8 mouse cellular contexts compared by ENCODE assay signal in genomic region chr12:8498148-8498571, GRCm38 (mm10). TPM values are rescaled to one million over a fixed set of nuclear protein-coding genes. Genes with fewer than 3 reads are reported as not detected.
DNase-seq lines count a peak whose midpoint lies in the region; ATAC-seq and TF ChIP-seq lines count a peak whose summit lies in the region.

No protein-coding gene starts in this region.

- 26% methylated on average over 8 of the region's 8 CpGs for WGBS in forebrain, embryonic 10.5 days
- WGBS in intestine, embryonic 14.5 days: 17% methylated on average over 8 of the region's 8 CpGs
- WGBS in liver, embryonic 13.5 days (ENCODE audit: insufficient replicate concordance): 44% methylated on average over 8 of the region's 8 CpGs
- 25% methylated on average over 8 of the region's 8 CpGs for WGBS in stomach, embryonic 15.5 days

- H3K4me1 ChIP-seq in erythroblast, embryonic 14.5 days (ENCODE audit: control insufficient read depth): peaks cover 23% of the 10 kb centered on the region
- peaks cover 0 to 14% of the 10 kb centered on the region in 2 experiments; a peak in 2 of 4 replicates for H3K4me1 ChIP-seq in ES-E14 (ENCODE audit: control insufficient read depth in 2 of 2, insufficient read depth in 2 of 2, low read length in 2 of 2, poor library complexity in 1 of 2)
- H3K4me1 ChIP-seq in forebrain, embryonic 10.5 days: peaks cover 48% of the 10 kb centered on the region
- peaks cover 39% of the 10 kb centered on the region for H3K4me1 ChIP-seq in intestine, embryonic 14.5 days (replicated peaks; ENCODE audit: control insufficient read depth, insufficient read depth, low read length)
- H3K4me1 ChIP-seq in liver, embryonic 13.5 days (replicated peaks): peaks cover 37% of the 10 kb centered on the region
- peaks cover 19% of the 10 kb centered on the region for H3K4me1 ChIP-seq in stomach, embryonic 15.5 days

- H3K4me2 ChIP-seq in intestine, embryonic 14.5 days (ENCODE audit: low read length): peak overlapping the region; percentile 87
- peak overlapping the region; percentile 93 for H3K4me2 ChIP-seq in liver, embryonic 13.5 days
- H3K4me2 ChIP-seq in stomach, embryonic 15.5 days: peak overlapping the region; percentile 87

- ATAC-seq in erythroblast, adult 5-6 weeks (replicated peaks; ENCODE audit: low FRiP score, poor library complexity, severe bottlenecking): no peak
- ATAC-seq in intestine, embryonic 14.5 days (replicated peaks; ENCODE audit: low FRiP score, low TSS enrichment, low read depth): no peak
- no peak for ATAC-seq in liver, embryonic 13.5 days (ENCODE audit: low read depth)
- no peak for ATAC-seq in stomach, embryonic 15.5 days (ENCODE audit: insufficient read depth, low FRiP score, low read depth)

- no peak for DNase-seq in ES-E14 (ENCODE audit: low read depth, low spot score)
- peak; percentile 41 for DNase-seq in forebrain, embryonic 10.5 days (ENCODE audit: extremely low spot score, low spot score)
- peak; percentile 69 for DNase-seq in intestine, embryonic 14.5 days (ENCODE audit: low spot score)
- no peak for DNase-seq in liver, embryonic 13.5 days
- no peak for DNase-seq in spleen, adult 18-20 months

- no peak overlapping the region for H3K9ac ChIP-seq in ES-E14 (ENCODE audit: insufficient read depth, low read depth, low read length, poor library complexity, severe bottlenecking)
- peak overlapping the region; percentile 99 for H3K9ac ChIP-seq in intestine, embryonic 14.5 days (ENCODE audit: low read length)
- peak overlapping the region; percentile 80 for H3K9ac ChIP-seq in liver, embryonic 13.5 days
- peak overlapping the region; percentile 73 for H3K9ac ChIP-seq in stomach, embryonic 15.5 days

- H3K36me3 ChIP-seq in erythroblast, embryonic 14.5 days (ENCODE audit: control insufficient read depth): no peaks in the 10 kb centered on the region
- H3K36me3 ChIP-seq in ES-E14 (ENCODE audit: control insufficient read depth, insufficient read depth, low read length, poor library complexity, severe bottlenecking): no peaks in the 10 kb centered on the region
- no peaks in the 10 kb centered on the region for H3K36me3 ChIP-seq in forebrain, embryonic 10.5 days (replicated peaks)
- H3K36me3 ChIP-seq in intestine, embryonic 14.5 days (ENCODE audit: control insufficient read depth, insufficient read depth, low read length): no peaks in the 10 kb centered on the region
- no peaks in the 10 kb centered on the region for H3K36me3 ChIP-seq in liver, embryonic 13.5 days
- H3K36me3 ChIP-seq in stomach, embryonic 15.5 days: no peaks in the 10 kb centered on the region

- H3K27me3 ChIP-seq in erythroblast, embryonic 14.5 days (ENCODE audit: control insufficient read depth): peaks cover 29% of the 10 kb centered on the region
- no peaks in the 10 kb centered on the region for H3K27me3 ChIP-seq in forebrain, embryonic 10.5 days (ENCODE audit: poor library complexity, severe bottlenecking)
- no peaks in the 10 kb centered on the region for H3K27me3 ChIP-seq in intestine, embryonic 14.5 days (replicated peaks; ENCODE audit: control insufficient read depth, insufficient read depth, low read length)
- peaks cover 16% of the 10 kb centered on the region for H3K27me3 ChIP-seq in liver, embryonic 13.5 days
- H3K27me3 ChIP-seq in stomach, embryonic 15.5 days (replicated peaks): no peaks in the 10 kb centered on the region

- H3K9me3 ChIP-seq in erythroblast, embryonic 14.5 days (ENCODE audit: control insufficient read depth, low read length): no peaks in the 10 kb centered on the region
- H3K9me3 ChIP-seq in ES-E14 (ENCODE audit: control insufficient read depth, insufficient read depth, low read depth, low read length): no peaks in the 10 kb centered on the region
- no peaks in the 10 kb centered on the region for H3K9me3 ChIP-seq in forebrain, embryonic 10.5 days
- H3K9me3 ChIP-seq in intestine, embryonic 14.5 days (ENCODE audit: control insufficient read depth, low read length): no peaks in the 10 kb centered on the region
- H3K9me3 ChIP-seq in liver, embryonic 13.5 days (replicated peaks): no peaks in the 10 kb centered on the region
- no peaks in the 10 kb centered on the region for H3K9me3 ChIP-seq in stomach, embryonic 15.5 days

- peak overlapping the region; percentile 19 for H3K4me3 ChIP-seq in erythroblast, embryonic 14.5 days (replicated peaks)
- peak overlapping the region; percentile 87 to 92 for H3K4me3 ChIP-seq in ES-E14 (ENCODE audit: insufficient read depth in 1 of 2, low read depth in 1 of 2, low read length in 2 of 2, poor library complexity in 1 of 2, severe bottlenecking in 1 of 2)
- H3K4me3 ChIP-seq in forebrain, embryonic 10.5 days: peak overlapping the region; percentile 92
- H3K4me3 ChIP-seq in intestine, embryonic 14.5 days (ENCODE audit: low read depth, low read length): peak overlapping the region; percentile 86
- peak overlapping the region; percentile 73 for H3K4me3 ChIP-seq in liver, embryonic 13.5 days (replicated peaks)
- H3K4me3 ChIP-seq in stomach, embryonic 15.5 days (replicated peaks): peak overlapping the region; percentile 66

- no peak overlapping the region for H3K27ac ChIP-seq in ES-E14 (ENCODE audit: insufficient read depth, low read depth, low read length, poor library complexity, severe bottlenecking)
- peak overlapping the region; percentile 99 for H3K27ac ChIP-seq in forebrain, embryonic 10.5 days
- H3K27ac ChIP-seq in intestine, embryonic 14.5 days (ENCODE audit: low read depth): peak overlapping the region; percentile 99; the same call in 1 of the 2 replicates
- H3K27ac ChIP-seq in liver, embryonic 13.5 days: no peak overlapping the region
- H3K27ac ChIP-seq in stomach, embryonic 15.5 days: peak overlapping the region; percentile 97

- in situ Hi-C loops in ES-E14 (cut with MboI; ENCODE audit: low sequenced_read_pairs in 2 of 2, unreplicated experiment in 2 of 2): no loop called here

TF ChIP-seq in ES-E14, 5 proteins besides CTCF, POLR2A, EP300 and RAD21:
- no peak for TF ChIP-seq ZC3H11A (IDR thresholded peaks at IDR 0.05; ENCODE audit: borderline replicate concordance, low read depth, low read length)
- TF ChIP-seq CHD2 (IDR thresholded peaks at IDR 0.05; ENCODE audit: low read depth, low read length): no peak
- TF ChIP-seq HCFC1 (IDR thresholded peaks at IDR 0.05; ENCODE audit: borderline replicate concordance, insufficient read depth, low read length): no peak
- no peak for TF ChIP-seq ZNF384 (IDR thresholded peaks at IDR 0.05; ENCODE audit: low read depth, low read length)
- TF ChIP-seq MAFK (IDR thresholded peaks at IDR 0.05; ENCODE audit: insufficient read depth, low read depth, low read length): no peak

RNA-seq across cellular contexts. Expression of gene Rhob, which starts 1.6 kb away (rescaled TPM):
- polyA plus RNA-seq in erythroblast, embryonic 14.5 days (2012): 0.83 and 1.1 TPM in 2 replicates
- total RNA-seq in erythroblast, adult 5-6 weeks (2015; ENCODE audit: low replicate concordance): 27.4 and 31.9 TPM in 2 replicates
- total RNA-seq in erythroblast, adult 5-6 weeks (2017; ENCODE audit: low replicate concordance): 8.9 and 9.7 TPM in 2 replicates
- 29.4 and 43.6 TPM in 2 replicates for total RNA-seq in ES-E14 (2012; rRNA removed)
- polyA plus RNA-seq in forebrain, embryonic 10.5 days (2016; fragmentation: Nextera tagmentation; extraction: Ambion mirVana): 25.2 and 27.1 TPM in 2 replicates
- polyA plus RNA-seq in intestine, embryonic 14.5 days (2014; fragmentation: Nextera tagmentation; extraction: Ambion mirVana): 46.5 and 50.5 TPM in 2 replicates
- polyA plus RNA-seq in liver, embryonic 13.5 days (2015; fragmentation: Nextera tagmentation; extraction: Ambion mirVana): 6.0 and 7.1 TPM in 2 replicates
- polyA plus RNA-seq in stomach, embryonic 15.5 days (2015; fragmentation: Nextera tagmentation; extraction: Ambion mirVana): 41.5 and 43.8 TPM in 2 replicates

Comparison
In these comparisons a context has a peak if more than half of its experiments do, and no peak if none do; other contexts are left out.
1. H3K4me3 ChIP-seq: peak in every context shown above with its lines; median percentile 92 in forebrain, embryonic 10.5 days; 90 in ES-E14; 86 in intestine, embryonic 14.5 days; 73 in liver, embryonic 13.5 days; 66 in stomach, embryonic 15.5 days; 19 in erythroblast, embryonic 14.5 days.
2. DNase-seq: peak in forebrain, embryonic 10.5 days (single experiment) and intestine, embryonic 14.5 days (single experiment); none in ES-E14 (single experiment), liver, embryonic 13.5 days (single experiment) and spleen, adult 18-20 months (0 of 2).
3. H3K27ac ChIP-seq: peak in forebrain, embryonic 10.5 days (single experiment), intestine, embryonic 14.5 days (single experiment) and stomach, embryonic 15.5 days (single experiment); none in ES-E14 (single experiment) and liver, embryonic 13.5 days (single experiment).
4. Peak in every context shown above with its lines, with median percentiles within 50 percentile points of each other: H3K4me2 ChIP-seq.